Mouse (Mus musculus) thymus, postnatal 36 days (tissue): ENCODE data around the gene Oas1c.
"Not testable (repeated sequence)": the region's sequence is repeated elsewhere in the genome, so short reads cannot be mapped to it uniquely, and the experiment has no call there.

Experiments
- DNase-seq, 2 experiments: peaks; one replicate each; pipeline ENCODE4 v3.0.0; 2022; ENCODE audit warnings: mixed read lengths in 2 of 2

Gene Oas1c

GRCm38 (mm10) chr5:120811951-120812819 lies at the start of gene Oas1c:
TSS of gene Oas1c (minus strand) at chr5:120812514.
- DNase-seq, result peak; percentile 76 to 81

GRCm38 (mm10) chr5:120861121-120861520 lies 48.8 kb upstream of the Oas1c start, which contains the start of gene Oas1h:
TSS of gene Oas1h (plus strand) at chr5:120861421.
- no peak for DNase-seq

DNA sequence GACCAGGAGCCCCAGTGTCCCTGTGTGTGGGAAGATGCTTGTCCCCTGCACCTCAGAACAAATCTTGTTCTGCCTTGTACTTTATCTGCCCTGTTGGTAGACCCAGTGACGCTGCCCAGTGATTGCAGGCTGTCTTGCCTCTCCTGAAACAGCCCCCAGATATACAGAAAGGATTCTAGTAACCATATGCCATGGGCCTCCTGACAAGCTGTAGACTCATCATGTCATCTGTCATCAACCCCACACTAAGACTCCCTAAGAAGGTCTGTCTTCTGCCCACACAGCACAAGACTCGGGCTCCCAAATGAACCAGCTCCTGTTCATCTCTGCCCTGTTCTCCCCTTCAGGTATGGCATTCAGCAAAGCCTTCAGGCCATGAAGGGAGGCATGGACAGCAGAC lies 46.9 kb upstream of the Oas1c start:
- DNase-seq, result no peak

- peak; percentile 29 to 39 for DNase-seq
These were observed 37.4 kb upstream of the Oas1c start for GRCm38 (mm10) chr5:120849601-120850136.

DNA sequence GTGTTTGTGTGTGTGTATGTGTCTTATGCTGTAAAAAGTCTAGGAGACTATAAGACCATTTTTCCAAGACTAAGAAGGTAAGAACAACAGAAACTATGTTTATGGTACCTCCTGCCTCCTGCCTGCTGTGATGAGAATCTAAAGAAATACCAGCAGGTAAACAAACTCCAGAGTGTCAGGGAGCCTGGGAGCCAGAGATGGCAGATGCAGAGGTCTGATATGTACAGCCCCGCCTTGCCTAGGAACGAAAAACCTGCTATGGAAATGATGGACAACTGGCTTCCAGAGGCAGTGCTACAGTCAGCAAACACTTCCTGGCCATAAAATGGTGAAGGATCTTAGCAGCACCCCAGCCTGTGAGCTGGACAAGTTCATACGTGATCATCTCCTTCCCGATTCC lies 34.8 kb upstream of the Oas1c start, which contains the start of gene Oas1f:
Gene Oas1f (plus strand): TSS at position 301 of the 400 bp plus-strand sequence.
- no peak for DNase-seq

GRCm38 (mm10) chr5:120844713-120845112 lies 32.4 kb upstream of the Oas1c start:
- DNase-seq, result no peak

DNA sequence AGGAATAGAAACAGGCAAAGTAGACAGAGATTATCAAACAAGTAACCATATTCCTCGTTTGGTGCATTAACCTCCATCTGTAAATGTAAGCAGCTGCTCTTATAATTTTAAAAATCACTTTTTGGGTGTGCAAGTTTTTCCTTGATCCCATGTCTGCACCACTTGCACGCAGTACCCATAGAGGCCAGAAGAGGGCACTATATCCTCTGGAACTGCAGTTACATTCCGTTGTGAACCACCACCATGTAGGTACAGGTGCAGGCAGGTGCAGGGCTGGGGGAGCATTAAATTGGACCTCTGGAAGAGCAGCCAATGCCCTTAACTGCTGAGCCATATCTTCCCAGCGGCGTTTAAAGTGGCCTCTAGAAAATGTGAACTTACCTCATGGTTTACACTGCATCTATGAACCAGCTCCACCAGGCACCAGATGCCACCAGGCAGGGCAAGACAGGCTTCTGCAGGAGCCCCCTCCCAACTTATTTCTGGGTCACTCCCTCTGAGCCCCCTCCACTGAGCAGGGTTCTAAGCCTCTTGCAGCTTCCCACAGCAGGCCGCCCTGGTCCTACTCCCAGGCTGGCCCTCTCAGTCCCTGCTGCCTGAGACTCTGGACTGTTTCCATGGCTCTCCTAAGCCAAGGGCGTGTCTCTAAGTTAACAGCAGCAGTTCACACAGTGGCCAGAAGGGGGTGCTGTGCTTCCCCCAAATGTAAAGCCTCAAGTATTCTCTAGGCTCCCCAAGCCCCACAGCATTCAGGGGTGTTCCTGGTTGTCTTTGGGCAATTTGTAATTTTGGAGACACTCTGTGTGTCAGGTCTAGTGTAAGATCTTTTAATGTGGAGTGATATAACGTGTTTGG lies 24.6 kb upstream of the Oas1c start:
- DNase-seq, result peak; percentile 39 to 62

DNA sequence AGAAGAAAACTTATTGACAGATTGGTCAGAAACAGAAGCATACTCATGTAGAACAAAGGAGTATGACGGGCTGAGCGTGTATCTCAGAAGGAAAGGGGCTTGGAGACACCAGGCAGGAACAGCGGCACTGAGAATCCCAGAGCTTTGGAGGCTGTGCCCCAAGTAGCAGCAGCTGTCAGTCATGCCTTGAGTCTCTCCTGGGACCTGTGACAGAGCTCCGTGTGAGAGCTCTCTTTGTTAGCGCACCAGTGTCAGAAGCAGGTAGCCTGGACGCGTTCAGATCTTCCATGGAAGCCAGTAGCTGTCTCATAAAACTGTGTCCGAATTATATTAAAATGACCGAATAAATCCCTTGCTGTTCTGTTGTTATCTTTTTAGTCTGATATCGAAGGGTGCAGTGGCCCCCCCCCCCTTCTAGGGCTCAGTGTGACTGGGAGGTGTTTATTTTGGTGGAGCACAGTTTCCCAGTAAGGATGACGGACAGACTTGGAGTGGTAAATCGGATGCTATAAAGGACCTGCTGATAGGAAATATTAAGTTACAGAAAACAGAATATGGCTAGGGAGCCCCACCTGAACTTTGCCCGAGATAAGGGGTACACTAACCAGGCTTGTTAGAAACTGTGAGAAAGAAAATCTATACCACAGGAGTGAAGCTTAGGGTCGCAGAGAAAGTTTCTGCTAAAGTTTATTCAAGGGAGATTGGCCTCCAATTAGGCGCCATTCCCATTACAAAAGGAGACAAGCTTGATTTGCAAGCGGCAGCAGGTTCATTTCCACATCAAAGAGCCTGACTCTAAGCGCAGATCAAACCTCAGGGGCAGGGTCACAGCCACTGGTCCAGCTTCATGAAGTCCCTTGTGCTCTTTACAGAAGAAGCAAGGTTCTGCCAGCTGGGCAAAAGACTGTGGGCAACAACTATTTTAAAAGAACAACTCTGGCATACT lies 21.3 kb upstream of the Oas1c start:
- DNase-seq, result no peak

DNA sequence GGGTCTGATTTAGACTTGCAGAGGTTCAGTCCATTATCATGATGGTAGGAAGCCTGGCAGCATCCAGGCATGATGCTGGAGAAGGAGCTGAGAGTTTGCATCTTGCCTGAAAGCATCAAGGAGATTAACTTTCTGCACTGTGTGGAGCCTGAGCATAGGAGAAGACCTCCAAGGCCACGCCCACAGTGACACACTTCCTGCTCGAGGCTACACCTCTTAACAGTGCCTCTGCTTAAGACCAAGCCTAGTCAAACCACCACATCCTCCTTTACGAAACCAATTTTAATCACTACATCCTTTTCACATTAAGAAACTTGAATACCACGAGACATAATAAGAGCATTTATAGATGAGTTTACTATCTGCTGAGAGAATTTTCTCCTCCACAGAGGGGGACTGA lies 18.7 kb upstream of the Oas1c start:
- peak; percentile 18 to 35 for DNase-seq

- no peak for DNase-seq
These were observed 6.7 kb upstream of the Oas1c start for GRCm38 (mm10) chr5:120818999-120819398.

GRCm38 (mm10) chr5:120815949-120816348 lies 3.6 kb upstream of the Oas1c start:
- DNase-seq, result peak; percentile 46 to 57

GRCm38 (mm10) chr5:120813023-120813422 lies 709 bp upstream of the Oas1c start:
- no peak for DNase-seq

DNA sequence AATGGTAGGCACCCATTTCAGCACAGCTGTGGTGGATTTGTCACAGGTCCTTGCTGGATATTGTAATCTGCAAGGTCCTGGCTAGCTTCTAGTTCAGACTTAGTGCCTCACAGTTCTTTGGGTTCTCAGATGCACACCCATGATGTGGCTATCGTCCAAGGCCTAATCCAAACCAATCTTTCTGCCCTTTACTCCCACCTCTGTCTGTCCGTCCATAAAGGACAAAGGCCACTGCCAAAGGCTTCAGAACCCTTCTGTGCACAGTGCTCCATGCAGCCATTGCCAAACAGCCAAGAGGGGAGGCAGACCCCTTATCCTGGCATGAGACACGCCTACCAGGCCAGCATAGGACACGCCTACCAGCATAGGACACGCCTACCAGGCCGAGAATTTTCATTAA lies 3.1 kb downstream of the Oas1c start:
- no peak for DNase-seq

DNA sequence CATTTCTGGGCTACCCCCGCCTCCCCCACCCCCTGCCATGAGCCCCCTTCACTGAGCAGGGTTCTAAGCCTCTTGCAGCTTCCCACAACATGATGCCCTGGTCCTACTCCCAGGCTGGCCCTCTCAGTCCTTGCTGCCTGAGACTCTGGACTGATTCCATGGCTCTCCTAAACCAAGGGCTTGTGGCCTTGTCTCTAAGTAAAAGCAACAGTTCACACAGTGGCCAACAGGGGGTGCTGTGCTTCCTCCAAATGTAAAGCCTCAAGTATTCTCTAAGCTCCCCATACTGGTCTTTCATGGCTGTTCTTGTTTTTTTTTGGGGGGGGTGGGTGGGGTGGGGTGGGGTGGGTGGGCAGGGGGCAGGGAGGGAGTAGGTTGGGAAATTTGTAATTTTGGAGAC lies 5.9 kb downstream of the Oas1c start:
- DNase-seq, result peak; percentile 56 to 61

DNA sequence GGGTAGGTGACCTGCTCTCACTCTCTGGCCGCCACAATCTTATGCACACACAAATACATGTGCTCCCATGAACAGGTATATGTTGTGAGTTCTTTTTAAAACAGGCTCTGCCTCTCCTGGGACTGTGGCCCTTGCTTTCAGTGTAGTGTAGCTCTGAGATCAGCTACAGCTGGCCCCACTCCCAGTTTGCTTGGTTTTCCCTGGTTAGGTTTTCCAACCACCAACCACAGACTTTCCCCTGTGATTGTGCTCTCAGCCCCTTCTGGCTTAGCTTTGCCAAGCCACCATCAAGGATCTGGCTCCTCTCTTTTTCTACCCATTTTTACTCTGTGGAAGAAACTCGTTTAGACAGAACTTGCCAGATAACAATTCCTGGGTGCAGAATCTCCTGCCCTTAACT lies 8.7 kb downstream of the Oas1c start:
- DNase-seq, result no peak

DNA sequence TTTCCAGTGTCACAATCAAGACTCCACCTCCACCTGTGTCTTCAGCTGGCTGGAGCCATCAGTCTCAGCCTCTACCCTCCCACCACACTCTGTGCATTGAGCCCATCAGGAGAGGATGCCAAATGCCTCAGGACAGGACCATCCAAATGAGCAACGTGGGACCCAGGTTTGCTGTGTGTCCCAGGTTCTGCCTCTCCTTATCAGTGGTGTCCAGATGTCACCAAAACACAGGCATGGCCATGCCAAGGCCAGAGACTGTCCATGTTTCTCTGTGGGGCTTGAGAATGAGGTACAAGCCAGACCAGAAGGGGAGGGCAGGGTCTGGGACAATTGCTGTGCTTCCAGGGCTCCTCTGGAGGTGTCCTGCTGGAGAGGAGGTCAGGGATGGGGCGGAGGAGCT lies 13.4 kb downstream of the Oas1c start:
- not testable (repeated sequence) for DNase-seq

DNA sequence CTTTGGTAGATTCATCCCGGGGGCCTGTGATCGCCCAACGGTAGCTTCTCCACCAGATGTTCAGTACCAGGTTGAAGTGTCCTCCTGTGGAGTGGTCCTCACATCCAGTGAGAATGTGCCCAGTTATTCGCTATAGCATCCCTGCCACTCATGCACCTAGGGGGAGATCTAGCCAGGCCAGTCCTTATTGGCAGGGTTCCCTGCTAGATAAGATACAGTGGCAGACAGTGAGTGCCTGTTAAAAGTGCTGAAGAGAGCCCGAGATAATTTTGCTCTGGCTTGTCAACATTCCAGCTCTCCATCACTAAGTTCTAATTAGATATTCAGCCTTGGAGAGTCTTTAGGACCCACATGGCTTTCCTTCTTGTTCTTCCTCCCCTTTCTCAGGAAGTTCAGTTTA lies 14.2 kb downstream of the Oas1c start:
- DNase-seq, result not testable (repeated sequence)

GRCm38 (mm10) chr5:120795480-120796034 lies 16.8 kb downstream of the Oas1c start, which contains the start of gene Oas1e:
TSS of gene Oas1e (minus strand) at chr5:120795530.
- DNase-seq, result not testable (repeated sequence)

DNA sequence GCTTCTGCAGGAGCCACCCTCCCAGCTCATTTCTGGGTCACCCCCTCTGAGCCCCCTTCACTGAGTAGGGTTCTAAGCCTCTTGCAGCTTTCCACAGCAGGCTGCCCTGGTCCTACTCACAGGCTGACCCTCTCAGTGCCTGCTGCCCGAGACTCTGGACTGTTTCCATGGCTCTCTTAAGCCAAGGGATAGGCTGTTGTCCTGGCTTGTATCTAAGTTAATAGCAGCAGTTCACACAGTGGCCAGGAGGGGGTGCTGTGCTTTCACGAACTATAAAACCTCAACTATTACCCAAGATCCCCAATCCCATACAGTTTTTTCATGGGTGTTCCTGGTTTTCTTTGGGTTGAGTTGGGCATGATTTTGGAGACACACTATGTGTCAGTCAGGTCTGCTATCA lies 19.3 kb downstream of the Oas1c start:
- DNase-seq, result peak; percentile 38 to 47

DNA sequence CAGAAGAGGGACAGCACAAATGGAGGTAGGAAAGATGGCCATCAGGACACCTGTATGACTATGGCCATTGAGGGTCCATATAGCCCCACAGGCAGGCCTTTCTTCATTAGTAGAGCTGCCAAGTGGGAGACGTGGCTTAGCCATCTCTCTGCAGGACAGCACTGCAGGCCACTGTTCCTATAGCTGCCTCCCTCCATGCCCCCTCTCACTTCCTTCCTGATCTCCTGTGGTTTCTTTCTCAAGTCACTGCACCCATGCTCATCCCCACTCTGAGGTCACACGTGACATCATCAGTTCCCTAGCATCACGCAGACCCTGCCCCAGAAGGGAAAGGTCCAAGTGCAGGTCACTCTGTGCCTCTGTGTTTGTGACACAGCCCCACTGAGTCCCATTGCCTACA lies 25.3 kb downstream of the Oas1c start:
- no peak for DNase-seq

GRCm38 (mm10) chr5:120782446-120782845 lies 29.9 kb downstream of the Oas1c start:
- DNase-seq, result no peak

GRCm38 (mm10) chr5:120781646-120782045 lies 30.7 kb downstream of the Oas1c start:
- no peak for DNase-seq
